Mouse (Mus musculus): ENCODE data around the gene L2hgdh.
A peak's percentile ranks its signal among the peaks of the same experiment; 100 is the strongest.

Gene L2hgdh

GRCm38 (mm10) chr12:69724711-69725460 is at the start of gene L2hgdh, which contains the start of gene Atp5s:
TSS of gene L2hgdh (minus strand) at chr12:69724873.
TSS of gene Atp5s (plus strand) at chr12:69724950.
- peak; percentile 96 for DNase-seq (ENCODE audit: extremely low spot score, low spot score)

- DNase-seq (ENCODE audit: extremely low spot score, low spot score): no peak
These were observed 44.2 kb upstream of the L2hgdh start for GRCm38 (mm10) chr12:69768841-69769240.

- DNase-seq (ENCODE audit: extremely low spot score, low spot score): no peak
These were observed 43.0 kb upstream of the L2hgdh start for GRCm38 (mm10) chr12:69767476-69768258.

GRCm38 (mm10) chr12:69766185-69766904 is 41.7 kb upstream of the L2hgdh start:
- no peak for DNase-seq (ENCODE audit: extremely low spot score, low spot score)

- DNase-seq (ENCODE audit: extremely low spot score, low spot score): no peak
These were observed 40.9 kb upstream of the L2hgdh start for GRCm38 (mm10) chr12:69765543-69765942.

- no peak for DNase-seq (ENCODE audit: extremely low spot score, low spot score)
These were observed 36.9 kb upstream of the L2hgdh start for GRCm38 (mm10) chr12:69761603-69762002.

- DNase-seq (ENCODE audit: extremely low spot score, low spot score): no peak
These were observed 36.2 kb upstream of the L2hgdh start for GRCm38 (mm10) chr12:69760743-69761406.

- DNase-seq (ENCODE audit: extremely low spot score, low spot score): no peak
These were observed 35.3 kb upstream of the L2hgdh start for GRCm38 (mm10) chr12:69760014-69760413.

GRCm38 (mm10) chr12:69759267-69759885 is 34.7 kb upstream of the L2hgdh start:
- no peak for DNase-seq (ENCODE audit: extremely low spot score, low spot score)

GRCm38 (mm10) chr12:69758221-69759185 is 33.8 kb upstream of the L2hgdh start:
- peak; percentile 56 for DNase-seq (ENCODE audit: extremely low spot score, low spot score)

GRCm38 (mm10) chr12:69757418-69758141 is 32.9 kb upstream of the L2hgdh start:
- DNase-seq (ENCODE audit: extremely low spot score, low spot score): peak; percentile 75

GRCm38 (mm10) chr12:69756015-69756414 is 31.3 kb upstream of the L2hgdh start:
- DNase-seq (ENCODE audit: extremely low spot score, low spot score): no peak

GRCm38 (mm10) chr12:69753936-69754335 is 29.3 kb upstream of the L2hgdh start:
- no peak for DNase-seq (ENCODE audit: extremely low spot score, low spot score)

- DNase-seq (ENCODE audit: extremely low spot score, low spot score): peak; percentile 48
These were observed 27.2 kb upstream of the L2hgdh start for GRCm38 (mm10) chr12:69751864-69752341.

- no peak for DNase-seq (ENCODE audit: extremely low spot score, low spot score)
These were observed 19.5 kb upstream of the L2hgdh start for GRCm38 (mm10) chr12:69744138-69744537.

- DNase-seq (ENCODE audit: extremely low spot score, low spot score): no peak
These were observed 17.3 kb upstream of the L2hgdh start for GRCm38 (mm10) chr12:69741965-69742364.

GRCm38 (mm10) chr12:69733923-69734322 is 9.2 kb upstream of the L2hgdh start:
- DNase-seq (ENCODE audit: extremely low spot score, low spot score): no peak

- no peak for DNase-seq (ENCODE audit: extremely low spot score, low spot score)
These were observed 8.8 kb upstream of the L2hgdh start for GRCm38 (mm10) chr12:69733518-69733917.

GRCm38 (mm10) chr12:69732221-69732620 is 7.5 kb upstream of the L2hgdh start:
- DNase-seq (ENCODE audit: extremely low spot score, low spot score): no peak

Measured in neural tube, embryonic 10.5 days (tissue).